Mouse (Mus musculus) lung, adult 2 months (tissue): ENCODE data around the gene Tmem53.

Experiments used
- CTCF ChIP-seq: fragments of 200-500 bp; IDR thresholded peaks from 2 replicates; pipeline ENCODE4 v1.5.1; 2011; ENCODE audit warnings: mild to moderate bottlenecking, low read length, control low read depth; ENCODE audit not compliant: insufficient read depth
- POLR2A ChIP-seq: fragments of 200-500 bp; IDR thresholded peaks from 2 replicates; pipeline ENCODE4 v1.6.1; 2011; ENCODE audit warnings: low read depth, mild to moderate bottlenecking, control low read depth, low read length, borderline replicate concordance; ENCODE audit errors: extremely low read depth

GRCm38 (mm10) chr4:117281090-117281845 lies 29.5 kb downstream of the Tmem53 start:
- TF ChIP-seq CTCF (no peak), POLR2A (no peak)
